Comparison of ENCODE assay signal across 9 mouse cellular contexts in genomic region chr3:96937606-96938005, GRCm38 (mm10). TPM values are rescaled to one million over a fixed set of nuclear protein-coding genes. Genes with fewer than 3 reads are reported as not detected.
A peak's percentile ranks its signal among the peaks of the same experiment; 100 is the strongest.
DNase-seq lines count a peak whose midpoint lies in the region; ATAC-seq and TF ChIP-seq lines count a peak whose summit lies in the region.
"Had no signal": no experiment of that assay in that cellular context is flagged by ENCODE, and none has a peak within 500 bp of the region (broad histone marks: within the 10 kb centered on the region; RNA-seq: fewer than 3 reads in every experiment).

No protein-coding gene starts in this region.

- peak; percentile 50 for DNase-seq in lung, embryonic 14.5 days
- DNase-seq in lung, postnatal 25 days (ENCODE audit: low spot score): no peak
- DNase-seq in retina, postnatal 1 day: peak; percentile 49
- DNase-seq in cerebellum, adult 9-10 months: no peak
- DNase-seq in testis, postnatal 10 days (ENCODE audit: low spot score): no peak
- DNase-seq in yolk sac, embryonic 10.5 days (ENCODE audit: low spot score): no peak
- DNase-seq: cerebellum, adult 18-20 months had no signal

- 0 out of 2 replicates have a peak, but pooled peaks have one; percentile 45 for ATAC-seq in lung, embryonic 14.5 days (ENCODE audit: insufficient read depth)
- peak; percentile 67; the same call in 1 of the 2 replicates for ATAC-seq in forebrain, embryonic 12.5 days (ENCODE audit: low FRiP score)
- ATAC-seq in limb, embryonic 12.5 days (ENCODE audit: insufficient number of reproducible peaks, insufficient read depth, low FRiP score, low TSS enrichment, low read depth): peak; percentile 54; the same call in 1 of the 2 replicates

- no peak overlapping the region for H3K27ac ChIP-seq in lung, embryonic 14.5 days (ENCODE audit: low read depth)
- no peak overlapping the region; the same call in 1 of the 2 replicates for H3K27ac ChIP-seq in forebrain, embryonic 12.5 days
- H3K27ac ChIP-seq in limb, embryonic 12.5 days: 0 out of 2 replicates have a peak overlapping the region, but pooled peaks have one; percentile 7

- H3K27me3 ChIP-seq in lung, embryonic 14.5 days (ENCODE audit: insufficient read depth, low read length): no peaks in the 10 kb centered on the region
- H3K27me3 ChIP-seq in forebrain, embryonic 12.5 days: no peaks in the 10 kb centered on the region; the same call in 1 of the 2 replicates
- peaks cover 35% of the 10 kb centered on the region for H3K27me3 ChIP-seq in limb, embryonic 12.5 days

- H3K36me3 ChIP-seq in lung, embryonic 14.5 days (ENCODE audit: insufficient read depth): no peaks in the 10 kb centered on the region
- no peaks in the 10 kb centered on the region for H3K36me3 ChIP-seq in forebrain, embryonic 12.5 days (replicated peaks)
- no peaks in the 10 kb centered on the region for H3K36me3 ChIP-seq in limb, embryonic 12.5 days

- H3K4me3 ChIP-seq in lung, embryonic 14.5 days (ENCODE audit: low read depth, low read length): no peak overlapping the region
- no peak overlapping the region for H3K4me3 ChIP-seq in forebrain, embryonic 12.5 days (replicated peaks)
- H3K4me3 ChIP-seq in limb, embryonic 12.5 days (replicated peaks): no peak overlapping the region

- 27% methylated on average over 5 of the region's 5 CpGs for whole genome bisulfite sequencing in lung, embryonic 14.5 days
- WGBS in forebrain, embryonic 12.5 days: 19% methylated on average over 5 of the region's 5 CpGs
- 5% methylated on average over 5 of the region's 5 CpGs for WGBS in limb, embryonic 12.5 days

- no peak overlapping the region for H3K4me2 ChIP-seq in lung, embryonic 14.5 days
- H3K4me2 ChIP-seq in forebrain, embryonic 12.5 days: no peak overlapping the region
- H3K4me2 ChIP-seq in limb, embryonic 12.5 days: no peak overlapping the region

- H3K4me1 ChIP-seq in lung, embryonic 14.5 days (ENCODE audit: insufficient read depth): no peaks in the 10 kb centered on the region
- H3K4me1 ChIP-seq in forebrain, embryonic 12.5 days: peaks cover 16% of the 10 kb centered on the region
- peaks cover 20% of the 10 kb centered on the region for H3K4me1 ChIP-seq in limb, embryonic 12.5 days (replicated peaks)

- H3K9me3 ChIP-seq in lung, embryonic 14.5 days (ENCODE audit: low read depth, low read length): no peaks in the 10 kb centered on the region
- H3K9me3 ChIP-seq in forebrain, embryonic 12.5 days: no peaks in the 10 kb centered on the region
- H3K9me3 ChIP-seq in limb, embryonic 12.5 days: no peaks in the 10 kb centered on the region

- H3K9ac ChIP-seq in lung, embryonic 14.5 days: no peak overlapping the region
- H3K9ac ChIP-seq in forebrain, embryonic 12.5 days: no peak overlapping the region
- no peak overlapping the region for H3K9ac ChIP-seq in limb, embryonic 12.5 days (replicated peaks)

- TF ChIP-seq CTCF in lung, embryonic 14.5 days (IDR thresholded peaks at IDR 0.05; ENCODE audit: low read depth): no peak

RNA-seq across cellular contexts. Expression of gene Gja8, which starts 11.8 kb away (rescaled TPM):
- polyA plus RNA-seq in lung, embryonic 14.5 days (2014; fragmentation: Nextera tagmentation; extraction: Ambion mirVana): not detected in 2 replicates
- polyA plus RNA-seq in forebrain, embryonic 12.5 days (2016; fragmentation: Nextera tagmentation; extraction: Ambion mirVana): 0.03 TPM in 1 of 2 replicates, not detected in the other
- polyA plus RNA-seq in limb, embryonic 12.5 days (2016; fragmentation: Nextera tagmentation; extraction: Ambion mirVana): not detected in 2 replicates

RNA-seq across cellular contexts. Expression of gene Gpr89, which starts 32.5 kb away (rescaled TPM):
- 35.4 and 43.6 TPM in 2 replicates for polyA plus RNA-seq in lung, embryonic 14.5 days (2014; fragmentation: Nextera tagmentation; extraction: Ambion mirVana)
- polyA plus RNA-seq in forebrain, embryonic 12.5 days (2016; fragmentation: Nextera tagmentation; extraction: Ambion mirVana): 38.2 and 42.8 TPM in 2 replicates
- polyA plus RNA-seq in limb, embryonic 12.5 days (2016; fragmentation: Nextera tagmentation; extraction: Ambion mirVana): 35.1 and 37.7 TPM in 2 replicates

RNA-seq across cellular contexts. Expression of gene Gja5, which starts 33.1 kb away (rescaled TPM):
- polyA plus RNA-seq in lung, embryonic 14.5 days (2014; fragmentation: Nextera tagmentation; extraction: Ambion mirVana): 6.3 and 6.4 TPM in 2 replicates
- 2.9 and 3.8 TPM in 2 replicates for polyA plus RNA-seq in forebrain, embryonic 12.5 days (2016; fragmentation: Nextera tagmentation; extraction: Ambion mirVana)
- 11.4 and 14.0 TPM in 2 replicates for polyA plus RNA-seq in limb, embryonic 12.5 days (2016; fragmentation: Nextera tagmentation; extraction: Ambion mirVana)

Comparison
In these comparisons a context has a peak if more than half of its experiments do, and no peak if none do; other contexts are left out.
1. DNase-seq: peak in lung, embryonic 14.5 days (single experiment) and retina, postnatal 1 day (single experiment); none in lung, postnatal 25 days (single experiment), cerebellum, adult 9-10 months (single experiment), testis, postnatal 10 days (single experiment) and yolk sac, embryonic 10.5 days (single experiment).
2. Peak in every context shown above with its lines, with median percentiles within 50 percentile points of each other: ATAC-seq.